Mouse (Mus musculus): ENCODE results near the gene Atp2b2.

GRCm38 (mm10) chr6:113848655-113849054 lies 193.8 kb downstream of the Atp2b2 start:
- TF ChIP-seq POLR2A (IDR thresholded peaks at IDR 0.05; ENCODE audit: low read depth, low read length) (no peak), CTCF (IDR thresholded peaks at IDR 0.05; ENCODE audit: extremely low read depth, insufficient read depth, insufficient read length, insufficient replicate concordance) (no peak)
